Mouse (Mus musculus): ENCODE measurements around the gene 1700069L16Rik.

DNA sequence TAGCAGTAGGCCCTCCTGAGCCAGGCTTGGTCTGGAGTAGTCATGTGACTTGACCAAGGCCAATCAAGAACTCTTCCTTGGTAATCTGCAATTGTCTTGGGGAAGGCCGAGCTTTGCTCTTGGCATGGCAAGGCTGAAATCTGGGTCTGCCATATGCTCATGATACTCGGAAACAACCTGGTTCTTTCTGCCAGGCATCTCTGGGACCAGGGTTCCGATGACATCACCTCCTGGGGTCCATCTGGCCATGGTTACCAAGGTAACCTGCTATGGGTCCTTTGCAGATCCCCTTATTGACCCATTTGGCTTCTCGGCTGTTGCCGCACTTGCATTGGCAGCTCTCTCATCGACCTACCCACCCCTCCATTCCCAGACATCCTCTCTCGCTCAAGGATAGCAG, 3.4 kb upstream of the 1700069L16Rik start:
- TF ChIP-seq CTCF (IDR thresholded peaks at IDR 0.05; ENCODE audit: insufficient read depth, low read depth, low read length) (no peak), POLR2A (IDR thresholded peaks at IDR 0.05; ENCODE audit: insufficient read depth, low read depth, low read length) (no peak)

All from olfactory bulb, adult 2 months (tissue).